Mouse (Mus musculus): ENCODE results near the gene Tor4a. TPM values are rescaled to one million over a fixed set of nuclear protein-coding genes. Genes with fewer than 3 reads are reported as not detected.

Gene Tor4a
- polyA plus RNA-seq, 1 experiment from 2014 or later, result 1.3 TPM

DNA sequence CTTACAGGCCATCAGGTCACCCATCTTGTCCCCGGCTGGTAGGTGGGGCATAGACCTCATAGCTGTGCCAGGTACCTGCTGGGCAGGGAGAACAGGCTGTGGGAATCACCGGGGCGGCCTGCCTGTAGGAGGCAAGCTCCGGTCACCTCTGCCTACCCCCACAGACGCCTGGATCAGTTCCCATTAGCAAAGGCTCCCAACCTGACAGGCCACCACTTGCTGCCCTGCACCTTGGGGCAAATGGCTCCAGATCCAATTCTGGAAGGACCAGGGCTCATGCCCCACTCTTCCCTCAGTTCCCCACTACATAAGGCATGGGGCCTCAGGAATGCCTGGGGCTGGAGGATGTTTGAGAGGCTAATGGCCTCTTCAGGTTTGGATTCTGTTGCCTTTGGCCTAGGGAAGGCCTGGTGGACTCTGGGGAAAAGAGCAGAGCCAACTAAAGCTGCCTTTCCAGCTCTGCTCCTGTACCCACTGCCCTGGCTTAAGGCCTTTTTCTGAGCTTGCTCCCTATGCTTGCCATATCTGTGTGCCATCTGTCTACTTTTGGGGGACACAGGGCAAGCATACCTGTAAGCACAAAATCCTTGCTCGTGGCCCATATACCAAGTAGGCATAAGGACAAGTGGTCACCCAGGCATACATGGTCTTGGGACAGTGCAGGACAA lies 25.5 kb downstream of the Tor4a start:
- H3K27me3 ChIP-seq (ENCODE audit: poor library complexity, severe bottlenecking), result peaks cover 6% of the 10 kb centered on the region
- H3K4me1 ChIP-seq, result peaks cover 91% of the 10 kb centered on the region
- DNase-seq (ENCODE audit: extremely low spot score, low spot score), result no peak
- H3K9me3 ChIP-seq, result no peaks in the 10 kb centered on the region
- peak overlapping the region; percentile 97 for H3K27ac ChIP-seq
- no peaks in the 10 kb centered on the region for H3K36me3 ChIP-seq (replicated peaks)
- H3K4me3 ChIP-seq, result no peak overlapping the region
- WGBS, result 91% methylated on average over 6 of the region's 6 CpGs

DNA sequence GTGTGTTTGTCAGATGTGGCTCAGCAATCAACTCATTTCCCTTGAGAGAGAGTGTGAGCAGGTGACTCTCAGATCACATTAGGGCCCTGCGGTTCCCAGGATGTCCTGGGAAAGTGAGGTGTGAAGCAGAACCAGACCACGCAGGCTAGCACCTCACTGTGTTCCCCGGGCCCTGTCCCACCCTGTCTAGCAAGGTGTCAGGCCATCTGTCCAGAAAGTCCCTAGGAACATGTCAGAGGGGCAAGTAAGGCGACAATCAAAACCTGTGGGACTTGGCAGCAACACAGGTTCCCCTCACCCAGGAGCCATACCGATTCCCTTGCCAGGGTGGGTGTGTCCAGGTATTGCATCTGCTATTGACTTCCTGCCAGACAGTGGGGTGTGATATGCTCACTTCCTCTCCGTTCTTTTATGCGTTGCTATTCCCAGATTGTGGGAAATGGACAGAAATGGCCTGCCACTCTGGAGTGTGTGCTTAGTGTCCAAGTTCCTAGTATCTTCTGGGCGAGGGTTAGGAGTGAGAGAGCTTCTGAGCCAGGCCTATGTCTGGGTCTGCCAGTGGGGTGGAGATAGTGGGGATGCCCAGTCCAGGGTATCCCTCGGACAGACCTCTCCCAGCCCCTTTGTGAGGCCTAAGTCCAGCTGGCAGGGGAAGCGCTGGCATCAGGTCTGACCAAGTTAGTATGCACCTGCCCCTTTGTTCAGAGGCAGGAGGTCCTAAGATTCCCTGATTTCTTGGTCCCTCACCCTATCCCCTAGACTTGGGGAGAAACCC lies 26.2 kb downstream of the Tor4a start:
- Histone ChIP-seq H3K4me3 (no peak overlapping the region), H3K4me1 (peaks cover 87% of the 10 kb centered on the region), H3K36me3 (replicated peaks) (no peaks in the 10 kb centered on the region), H3K9me3 (no peaks in the 10 kb centered on the region), H3K27ac (peak overlapping the region; percentile 97), H3K27me3 (ENCODE audit: poor library complexity, severe bottlenecking) (no peaks in the 10 kb centered on the region; the same call in 1 of the 2 replicates)
- no peak for DNase-seq (ENCODE audit: extremely low spot score, low spot score)
- WGBS, result 84% methylated on average over 10 of the region's 10 CpGs

DNA sequence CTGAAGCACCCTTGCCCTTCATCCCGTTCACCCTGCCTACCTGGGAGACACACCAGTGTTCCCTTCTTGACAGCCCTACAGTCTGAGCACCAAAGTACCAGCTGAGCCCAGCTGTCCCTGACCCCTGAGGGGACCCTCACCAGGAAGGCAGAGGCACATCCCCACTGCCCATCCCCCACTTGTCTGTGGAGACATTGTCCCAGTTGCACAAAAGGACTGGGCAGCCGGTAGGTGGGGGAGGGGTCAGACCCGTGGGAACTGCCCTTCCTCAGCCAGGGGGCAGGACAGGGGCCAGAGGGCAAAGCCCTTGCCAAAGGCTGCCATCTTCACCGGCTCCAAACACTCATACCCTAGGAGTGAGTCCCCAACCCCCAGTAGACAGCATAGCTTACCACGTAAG lies 26.9 kb downstream of the Tor4a start:
- Histone ChIP-seq H3K4me3 (peak overlapping the region; percentile 30), H3K9me3 (no peaks in the 10 kb centered on the region), H3K27me3 (ENCODE audit: poor library complexity, severe bottlenecking) (no peaks in the 10 kb centered on the region; the same call in 1 of the 2 replicates), H3K27ac (peak overlapping the region; percentile 97), H3K4me1 (peaks cover 87% of the 10 kb centered on the region), H3K36me3 (replicated peaks) (no peaks in the 10 kb centered on the region)
- DNase-seq (ENCODE audit: extremely low spot score, low spot score), result peak; percentile 52
- 13% methylated on average over 5 of the region's 5 CpGs for WGBS

DNA sequence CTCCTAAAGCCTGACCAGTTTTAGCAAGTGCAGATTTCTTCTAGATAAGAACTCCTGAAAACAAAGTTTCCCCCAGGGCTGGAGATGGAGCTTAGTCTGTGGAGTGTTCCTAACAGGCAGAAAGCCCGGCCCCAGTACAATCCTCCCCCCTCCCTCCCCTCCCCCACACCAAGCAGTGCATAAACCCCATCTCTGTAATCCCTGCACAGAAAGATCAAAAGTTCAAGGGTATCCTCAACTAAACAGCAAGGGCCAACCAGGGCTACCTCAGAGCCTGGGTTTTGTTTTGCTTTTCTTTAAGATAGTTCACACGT lies 28.1 kb downstream of the Tor4a start:
- no peaks in the 10 kb centered on the region for H3K9me3 ChIP-seq
- peak overlapping the region; percentile 54 for H3K4me3 ChIP-seq
- H3K36me3 ChIP-seq (replicated peaks), result no peaks in the 10 kb centered on the region
- DNase-seq (ENCODE audit: extremely low spot score, low spot score), result no peak
- H3K27me3 ChIP-seq (ENCODE audit: poor library complexity, severe bottlenecking), result 0 out of 2 replicates have a peak, but pooled peaks cover 9% of the 10 kb centered on the region
- peaks cover 96% of the 10 kb centered on the region for H3K4me1 ChIP-seq
- 3% methylated on average over 2 of the region's 2 CpGs for WGBS
- H3K27ac ChIP-seq, result peak overlapping the region; percentile 97

DNA sequence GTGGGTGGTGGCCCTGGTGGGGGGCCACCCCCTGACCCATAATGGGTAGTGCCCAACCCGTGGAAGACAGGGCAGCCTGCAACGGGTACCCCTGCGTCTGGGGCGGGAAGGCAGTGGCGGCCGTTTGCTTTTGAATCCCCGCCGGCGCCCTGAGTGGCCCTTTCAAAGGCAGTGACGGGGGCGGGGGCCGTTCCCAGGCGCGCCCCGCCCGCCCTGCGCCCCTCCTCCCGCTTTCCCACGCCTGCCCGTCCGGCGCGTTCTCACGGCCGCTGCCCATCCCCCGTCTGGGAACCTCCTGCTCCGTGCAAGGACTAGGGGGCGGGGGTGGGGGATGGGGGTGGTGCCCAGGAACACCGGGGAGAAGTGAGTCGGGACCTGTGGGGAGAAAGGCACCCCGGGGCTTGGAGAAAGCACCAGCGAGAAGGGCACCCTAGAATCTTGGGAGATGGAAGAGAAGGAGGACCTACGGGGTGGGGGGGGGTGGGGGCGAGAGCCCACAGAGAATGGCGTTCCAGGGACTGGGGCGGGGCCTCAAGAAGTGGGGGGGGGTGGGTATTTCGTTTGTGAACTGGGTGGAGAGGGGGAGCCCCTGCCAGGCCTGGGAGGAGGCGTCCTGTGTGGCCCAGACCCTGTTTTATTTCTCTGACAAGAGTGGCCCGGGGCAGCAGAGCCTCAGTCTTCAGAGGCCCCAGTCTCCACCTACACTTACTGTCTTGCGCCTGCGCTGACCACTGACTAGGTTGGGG lies 28.6 kb downstream of the Tor4a start:
- Histone ChIP-seq H3K36me3 (replicated peaks) (no peaks in the 10 kb centered on the region), H3K4me3 (peak overlapping the region; percentile 54), H3K27me3 (ENCODE audit: poor library complexity, severe bottlenecking) (0 out of 2 replicates have a peak, but pooled peaks cover 9% of the 10 kb centered on the region), H3K4me1 (peaks cover 96% of the 10 kb centered on the region), H3K9me3 (no peaks in the 10 kb centered on the region), H3K27ac (peak overlapping the region; percentile 97)
- peak; percentile 87 for DNase-seq (ENCODE audit: extremely low spot score, low spot score)
- under 1% methylated on average over 41 of the region's 41 CpGs for WGBS

DNA sequence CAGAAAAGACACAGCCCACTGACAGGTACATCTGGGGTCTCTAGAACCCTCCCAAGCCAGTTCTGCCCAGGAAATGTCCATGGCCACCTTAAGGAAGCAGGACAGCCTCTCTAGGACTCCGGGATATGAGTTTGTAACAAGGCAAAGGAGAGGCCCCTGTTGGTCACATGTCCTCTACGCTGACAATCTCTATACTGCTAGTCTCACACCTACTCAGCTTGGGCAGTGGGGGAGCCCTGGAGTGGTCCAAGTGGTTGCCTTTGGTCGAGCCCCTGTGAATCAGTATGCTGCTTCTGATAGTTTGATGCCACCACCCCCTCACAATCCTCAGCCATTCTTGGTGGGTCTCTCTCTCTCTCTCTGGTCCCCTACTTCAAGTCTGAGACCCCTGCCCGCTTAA lies 29.2 kb downstream of the Tor4a start:
- 26% methylated on average over 4 of the region's 4 CpGs for WGBS
- Histone ChIP-seq H3K27me3 (ENCODE audit: poor library complexity, severe bottlenecking) (peaks cover 12% of the 10 kb centered on the region; the same call in 1 of the 2 replicates), H3K27ac (peak overlapping the region; percentile 97), H3K9me3 (no peaks in the 10 kb centered on the region), H3K4me3 (peak overlapping the region; percentile 54), H3K36me3 (replicated peaks) (no peaks in the 10 kb centered on the region), H3K4me1 (peaks cover 95% of the 10 kb centered on the region)
- DNase-seq (ENCODE audit: extremely low spot score, low spot score), result no peak

DNA sequence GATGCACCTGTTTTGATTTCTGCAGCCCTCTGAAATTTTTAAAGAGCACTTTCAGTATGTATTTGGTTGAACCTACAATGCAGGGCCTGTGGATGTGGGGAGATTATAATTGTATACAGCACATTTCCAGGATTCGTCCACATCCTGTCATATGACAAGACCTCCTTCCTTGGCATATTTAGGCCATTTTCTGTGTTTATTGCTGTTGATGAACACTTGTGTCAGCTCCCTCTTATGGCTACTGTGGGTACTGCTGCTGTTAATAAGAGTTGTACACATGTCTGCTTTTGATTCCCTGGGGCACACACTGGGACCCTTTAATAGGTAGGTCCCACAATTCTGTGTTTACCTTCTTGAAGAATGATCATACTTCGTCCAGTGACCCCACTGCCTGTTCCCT lies 39.0 kb downstream of the Tor4a start:
- Histone ChIP-seq H3K9me3 (no peaks in the 10 kb centered on the region), H3K4me3 (no peak overlapping the region), H3K36me3 (replicated peaks) (no peaks in the 10 kb centered on the region), H3K27me3 (ENCODE audit: poor library complexity, severe bottlenecking) (peaks cover under 1% of the 10 kb centered on the region; the same call in 1 of the 2 replicates), H3K4me1 (peaks cover under 1% of the 10 kb centered on the region; the same call in 1 of the 2 replicates), H3K27ac (no peak overlapping the region; the same call in 1 of the 2 replicates)
- 44% methylated on average over 2 of the region's 2 CpGs for WGBS
- no peak for DNase-seq (ENCODE audit: extremely low spot score, low spot score)

DNA sequence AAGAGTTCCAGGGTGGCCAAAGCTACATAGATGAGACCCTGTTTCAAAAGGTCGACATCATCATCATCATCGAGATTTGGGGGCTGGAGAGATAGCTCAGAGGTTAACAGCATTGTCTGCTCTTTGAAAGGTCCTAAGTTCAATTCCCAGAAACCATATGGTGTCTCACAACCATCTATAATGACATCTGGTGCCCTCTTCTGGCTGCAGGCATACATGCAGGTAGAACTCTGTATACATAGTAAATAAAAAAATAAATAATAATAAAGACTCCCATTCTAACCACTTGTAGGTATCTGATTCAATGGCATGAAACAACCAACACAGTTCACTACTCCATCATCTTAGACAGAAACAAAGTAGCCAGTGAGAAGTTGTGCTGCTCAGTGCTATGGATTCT lies 39.7 kb downstream of the Tor4a start:
- WGBS, result 44% methylated on average over 2 of the region's 2 CpGs
- H3K27me3 ChIP-seq (ENCODE audit: poor library complexity, severe bottlenecking), result no peaks in the 10 kb centered on the region
- no peaks in the 10 kb centered on the region for H3K4me1 ChIP-seq
- no peaks in the 10 kb centered on the region for H3K9me3 ChIP-seq
- DNase-seq (ENCODE audit: extremely low spot score, low spot score), result no peak
- no peak overlapping the region for H3K27ac ChIP-seq
- H3K4me3 ChIP-seq, result no peak overlapping the region
- H3K36me3 ChIP-seq (replicated peaks), result no peaks in the 10 kb centered on the region

DNA sequence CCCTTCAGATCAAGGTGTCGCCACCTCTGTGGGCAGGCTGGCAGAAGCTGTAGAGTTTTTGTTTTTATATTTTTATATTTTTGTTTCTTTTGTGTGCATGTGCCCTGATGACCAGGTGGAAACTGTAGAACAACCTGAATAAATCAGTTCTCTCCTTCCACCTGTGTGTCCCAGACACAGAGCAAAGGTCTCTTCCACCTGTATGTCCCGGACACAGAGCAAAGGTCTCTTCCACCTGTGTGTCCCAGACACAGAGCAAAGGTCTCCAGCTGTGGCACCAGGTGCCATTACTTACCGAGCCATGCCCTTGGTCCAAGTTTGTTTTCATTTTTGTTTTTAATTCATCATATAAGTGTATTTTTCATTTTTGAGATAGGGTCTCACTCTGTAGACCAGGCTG lies 40.5 kb downstream of the Tor4a start:
- no peaks in the 10 kb centered on the region for H3K4me1 ChIP-seq
- H3K4me3 ChIP-seq, result no peak overlapping the region
- H3K9me3 ChIP-seq, result no peaks in the 10 kb centered on the region
- H3K27me3 ChIP-seq (ENCODE audit: poor library complexity, severe bottlenecking), result no peaks in the 10 kb centered on the region
- 84% methylated on average over 3 of the region's 3 CpGs for WGBS
- no peaks in the 10 kb centered on the region for H3K36me3 ChIP-seq (replicated peaks)
- no peak overlapping the region for H3K27ac ChIP-seq
- no peak for DNase-seq (ENCODE audit: extremely low spot score, low spot score)

DNA sequence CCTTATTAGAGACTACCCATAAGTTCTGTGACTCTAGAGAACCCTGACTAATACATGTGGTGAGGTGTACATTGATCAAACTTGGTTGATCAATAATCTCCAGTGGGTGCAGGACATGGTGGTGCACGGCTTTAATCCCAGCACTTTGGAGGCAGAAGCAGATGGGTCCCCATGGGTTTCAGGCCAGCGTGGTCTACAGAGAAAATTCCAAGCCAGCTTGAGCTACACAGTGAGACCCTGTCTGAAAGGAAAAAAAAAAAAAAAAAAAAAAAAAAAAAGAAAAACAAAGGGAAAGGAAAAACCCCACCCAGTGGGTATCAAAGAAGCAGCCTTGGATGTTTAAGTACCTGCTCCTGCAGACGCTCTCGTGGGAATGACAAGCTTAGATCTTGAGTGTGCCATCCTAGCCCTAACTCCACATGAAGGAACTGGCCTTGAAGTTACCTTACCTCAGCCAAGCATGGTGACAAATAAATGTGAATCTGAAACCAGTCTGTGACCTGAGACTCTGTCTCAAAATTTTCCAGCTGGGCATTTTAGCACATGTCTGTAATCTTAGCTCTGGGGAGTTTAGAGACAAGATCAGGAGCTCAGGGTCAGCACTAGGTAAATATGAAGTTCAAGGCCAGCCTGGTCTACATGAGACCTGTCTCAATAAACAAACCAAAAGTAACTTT lies 45.3 kb downstream of the Tor4a start:
- 77% methylated on average over 4 of the region's 4 CpGs for WGBS
- Histone ChIP-seq H3K4me1 (no peaks in the 10 kb centered on the region), H3K4me3 (no peak overlapping the region), H3K9me3 (no peaks in the 10 kb centered on the region), H3K27ac (no peak overlapping the region), H3K36me3 (replicated peaks) (no peaks in the 10 kb centered on the region), H3K27me3 (ENCODE audit: poor library complexity, severe bottlenecking) (no peaks in the 10 kb centered on the region)
- DNase-seq (ENCODE audit: extremely low spot score, low spot score), result no peak

DNA sequence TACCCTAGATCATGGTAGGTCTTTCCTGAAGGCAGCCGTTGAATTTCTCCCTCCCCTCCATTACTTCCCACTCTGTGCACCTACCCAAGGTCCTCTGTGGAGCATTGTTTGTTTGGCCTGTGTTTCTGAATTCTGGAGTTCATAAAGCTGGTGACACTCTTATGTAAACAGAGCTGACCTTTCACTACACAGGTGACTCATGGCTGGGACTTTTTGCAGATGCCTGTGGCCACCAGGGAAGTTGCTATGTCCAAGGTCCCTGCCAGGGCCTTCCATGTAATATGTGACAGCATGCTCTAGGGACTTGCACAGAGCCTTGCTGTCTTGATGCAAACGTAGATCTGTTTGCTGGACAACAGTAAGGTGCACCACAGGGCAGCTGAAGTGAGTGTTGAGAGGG lies 47.0 kb downstream of the Tor4a start:
- Histone ChIP-seq H3K27me3 (ENCODE audit: poor library complexity, severe bottlenecking) (no peaks in the 10 kb centered on the region), H3K4me1 (no peaks in the 10 kb centered on the region), H3K4me3 (no peak overlapping the region), H3K9me3 (no peaks in the 10 kb centered on the region), H3K27ac (0 out of 2 replicates have a peak overlapping the region, but pooled peaks have one; percentile 21), H3K36me3 (replicated peaks) (no peaks in the 10 kb centered on the region)
- 83% methylated on average over 2 of the region's 2 CpGs for WGBS
- DNase-seq (ENCODE audit: extremely low spot score, low spot score), result no peak

DNA sequence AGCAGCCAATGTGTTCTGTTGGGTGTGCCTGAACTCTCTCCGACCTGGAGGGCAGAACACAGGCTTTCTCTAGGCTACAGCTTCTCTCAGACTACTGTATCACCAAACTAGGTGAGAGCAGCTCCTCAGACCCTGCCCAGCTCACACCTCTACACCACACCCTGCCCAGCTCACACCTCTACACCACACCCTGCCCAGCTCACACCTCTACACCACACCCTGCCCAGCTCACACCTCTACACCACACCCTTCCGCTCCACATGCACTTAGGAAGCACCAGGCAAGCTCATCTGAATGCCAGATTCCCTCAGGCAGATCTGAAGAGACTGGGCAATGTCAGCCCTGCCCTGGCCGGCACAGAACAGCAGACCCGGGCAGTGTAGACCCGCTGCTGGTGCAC lies 48.8 kb downstream of the Tor4a start:
- Histone ChIP-seq H3K9me3 (no peaks in the 10 kb centered on the region), H3K27ac (peak overlapping the region; percentile 15; the same call in 1 of the 2 replicates), H3K36me3 (replicated peaks) (no peaks in the 10 kb centered on the region), H3K27me3 (ENCODE audit: poor library complexity, severe bottlenecking) (no peaks in the 10 kb centered on the region), H3K4me3 (no peak overlapping the region), H3K4me1 (0 out of 2 replicates have a peak, but pooled peaks cover 6% of the 10 kb centered on the region)
- 88% methylated on average over 5 of the region's 5 CpGs for WGBS
- DNase-seq (ENCODE audit: extremely low spot score, low spot score), result no peak
